Mouse (Mus musculus) MEL (cell line): ENCODE results near the gene Lrrc71. TPM values are rescaled to one million over a fixed set of nuclear protein-coding genes. Genes with fewer than 3 reads are reported as not detected.

Source experiments
- DNase-seq: peaks from one replicate; pipeline ENCODE4 v3.0.0; 2011; ENCODE audit warnings: low read depth, low spot score
- H3K27ac ChIP-seq: 2 replicates; pipeline ENCODE4 v1.5.1; 2012; ENCODE audit warnings: low read depth, mild to moderate bottlenecking, control low read depth, low read length, moderate library complexity; ENCODE audit not compliant: control insufficient read depth
- H3K27me3 ChIP-seq, 2 experiments: fragments of 150-350 bp in 1 of 2; sonication (generic) in 1 of 2; 2 replicates each; pipeline ENCODE4 v1.6.1; 2012; ENCODE audit warnings: low read length in 2 of 2, mild to moderate bottlenecking in 2 of 2, improper control_type of control experiment in 1 of 2, moderate library complexity in 1 of 2; ENCODE audit not compliant: insufficient read depth in 2 of 2, control insufficient read depth in 1 of 2
- H3K36me3 ChIP-seq, 2 experiments: 2 replicates each; pipeline ENCODE4 v1.6.1; 2012 to 2014; ENCODE audit warnings: low read length in 2 of 2, improper control_type of control experiment in 1 of 2, inconsistent platforms in 1 of 2, mild to moderate bottlenecking in 1 of 2; ENCODE audit not compliant: insufficient read depth in 2 of 2, control insufficient read depth in 1 of 2
- H3K4me1 ChIP-seq, 2 experiments: fragments of 150-350 bp in 1 of 2; sonication (generic) in 1 of 2; 2 replicates each; pipeline ENCODE4 v1.6.1; 2012; ENCODE audit warnings: low read length in 2 of 2, improper control_type of control experiment in 1 of 2, mild to moderate bottlenecking in 1 of 2; ENCODE audit not compliant: insufficient read depth in 2 of 2, control insufficient read depth in 1 of 2
- H3K4me3 ChIP-seq, 2 experiments: fragments of 150-350 bp in 1 of 2; sonication (generic) in 1 of 2; 2 replicates each; pipeline ENCODE4 v1.5.1; 2012; ENCODE audit warnings: low read depth in 2 of 2, low read length in 2 of 2, mild to moderate bottlenecking in 2 of 2, moderate library complexity in 2 of 2, control low read depth in 1 of 2, improper control_type of control experiment in 1 of 2; ENCODE audit not compliant: control insufficient read depth in 1 of 2, insufficient read depth in 1 of 2
- H3K79me2 ChIP-seq: 2 replicates; pipeline ENCODE4 v1.6.1; 2012; ENCODE audit warnings: mild to moderate bottlenecking, low read length, moderate library complexity; ENCODE audit not compliant: control insufficient read depth, poor library complexity, insufficient read depth
- H3K9ac ChIP-seq: 2 replicates; pipeline ENCODE4 v1.6.1; 2012; ENCODE audit warnings: low read depth, mild to moderate bottlenecking, control low read depth, low read length, moderate library complexity; ENCODE audit not compliant: control insufficient read depth, poor library complexity, severe bottlenecking
- H3K9me3 ChIP-seq: fragments of 150-350 bp; sonication (generic); replicated peaks from 2 replicates; pipeline ENCODE4 v1.6.1; 2012; ENCODE audit warnings: mild to moderate bottlenecking, low read length, improper control_type of control experiment, moderate library complexity; ENCODE audit not compliant: insufficient read depth
- BHLHE40 ChIP-seq: IDR thresholded peaks from 2 replicates; pipeline ENCODE4 v1.6.1; 2012; ENCODE audit warnings: low read depth, mild to moderate bottlenecking, inconsistent platforms, low read length, improper control_type of control experiment, borderline replicate concordance
- CHD1 ChIP-seq: IDR thresholded peaks from 2 replicates; pipeline ENCODE4 v1.6.1; 2012; ENCODE audit warnings: low read depth, mild to moderate bottlenecking, inconsistent platforms, low read length, improper control_type of control experiment
- E2F4 ChIP-seq: IDR thresholded peaks from 2 replicates; pipeline ENCODE4 v1.6.1; 2011; ENCODE audit warnings: low read depth, low read length, improper control_type of control experiment, borderline replicate concordance
- ETS1 ChIP-seq: IDR thresholded peaks from 2 replicates; pipeline ENCODE4 v1.6.1; 2012; ENCODE audit warnings: low read depth, mild to moderate bottlenecking, inconsistent platforms, low read length, improper control_type of control experiment, moderate library complexity
- GABPA ChIP-seq: IDR thresholded peaks from 2 replicates; pipeline ENCODE4 v1.6.1; 2012; ENCODE audit warnings: low read depth, mild to moderate bottlenecking, inconsistent platforms, low read length, improper control_type of control experiment, moderate library complexity
- HCFC1 ChIP-seq: IDR thresholded peaks from 2 replicates; pipeline ENCODE4 v1.6.1; 2012; ENCODE audit warnings: low read depth, mild to moderate bottlenecking, inconsistent platforms, low read length, improper control_type of control experiment, moderate library complexity
- KAT2A ChIP-seq: conservative IDR thresholded peaks from 2 replicates; pipeline ENCODE4 v1.6.1; 2012; ENCODE audit warnings: low read depth, low read length, improper control_type of control experiment, inconsistent platforms
- MAX ChIP-seq: IDR thresholded peaks from 2 replicates; pipeline ENCODE4 v1.6.1; 2011; ENCODE audit warnings: low read length, improper control_type of control experiment
- MAZ ChIP-seq: IDR thresholded peaks from 2 replicates; pipeline ENCODE4 v1.6.1; 2012; ENCODE audit warnings: low read depth, mild to moderate bottlenecking, inconsistent platforms, low read length, improper control_type of control experiment
- MXI1 ChIP-seq: IDR thresholded peaks from 2 replicates; pipeline ENCODE4 v1.6.1; 2011; ENCODE audit warnings: mild to moderate bottlenecking, low read depth, low read length, improper control_type of control experiment
- NELFE ChIP-seq: IDR thresholded peaks from 2 replicates; pipeline ENCODE4 v1.6.1; 2011; ENCODE audit warnings: low read depth, low read length, improper control_type of control experiment
- POLR2AphosphoS2 ChIP-seq: IDR thresholded peaks from 2 replicates; pipeline ENCODE4 v1.6.1; 2011; ENCODE audit warnings: low read length, improper control_type of control experiment
- RCOR1 ChIP-seq: IDR thresholded peaks from 2 replicates; pipeline ENCODE4 v1.6.1; 2012; ENCODE audit warnings: low read depth, mild to moderate bottlenecking, inconsistent platforms, low read length, improper control_type of control experiment
- SMC3 ChIP-seq: IDR thresholded peaks from 2 replicates; pipeline ENCODE4 v1.6.1; 2011; ENCODE audit warnings: low read depth, low read length, improper control_type of control experiment
- TBP ChIP-seq: IDR thresholded peaks from 2 replicates; pipeline ENCODE4 v1.8.0; 2011; ENCODE audit warnings: low read depth, low read length, improper control_type of control experiment
- UBTF ChIP-seq: IDR thresholded peaks from 2 replicates; pipeline ENCODE4 v1.6.1; 2012; ENCODE audit warnings: low read depth, mild to moderate bottlenecking, inconsistent platforms, low read length, improper control_type of control experiment, moderate library complexity, borderline replicate concordance; ENCODE audit not compliant: insufficient read depth
- ZC3H11A ChIP-seq: IDR thresholded peaks from 2 replicates; pipeline ENCODE4 v1.6.1; 2012; ENCODE audit warnings: low read depth, mild to moderate bottlenecking, inconsistent platforms, low read length, improper control_type of control experiment
- polyA plus RNA-seq, 2 experiments: library from polyadenylated mRNA; stranded (reverse) in 1 of 2; unstranded in 1 of 2; fragments of >175 nt in 1 of 2; fragments of >200 nt in 1 of 2; gene quantifications; 2 replicates each; pipeline versions ENCODE4 v1.2.1 to v1.2.4; 2012; ENCODE audit warnings: low replicate concordance in 2 of 2, low read depth in 1 of 2; ENCODE audit not compliant: insufficient read length in 2 of 2, insufficient read depth in 1 of 2, missing spikeins in 1 of 2
- total RNA-seq: library from RNA; depleted of rRNA; stranded (reverse); fragments of 300-350 nt; gene quantifications from 2 replicates; pipeline ENCODE4 v1.2.3, GENCODE M21; 2012

Lrrc71 gene
- total and polyA plus RNA-seq, 3 experiments: 0.04 TPM; not detected in 2

DNA sequence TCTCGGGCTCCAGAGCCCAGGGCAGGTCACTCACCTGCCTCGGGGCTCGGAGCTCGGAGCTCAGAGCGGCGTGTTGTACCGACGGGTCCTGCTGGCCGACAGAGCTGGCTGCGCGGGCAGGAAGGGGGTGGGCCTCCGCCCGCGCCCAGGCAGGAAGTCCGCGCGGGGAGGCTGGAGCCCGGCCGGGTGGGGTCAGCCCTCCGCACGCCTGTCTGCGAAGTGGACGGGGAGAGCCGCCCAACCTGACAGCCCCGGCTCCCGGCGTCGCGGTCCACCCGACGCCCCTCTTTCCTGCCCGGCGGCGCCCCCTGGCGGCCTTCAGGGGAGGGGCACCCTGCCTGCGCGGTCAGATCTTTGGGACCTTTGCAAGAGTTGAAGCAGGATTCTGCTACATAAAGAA is 20.4 kb upstream of the Lrrc71 start (continued):
- TF ChIP-seq ZC3H11A (peak; percentile 15; the same call in 1 of the 2 replicates), RCOR1 (no peak), HCFC1 (no peak), CHD1 (no peak), SMC3 (peak; percentile 74), GABPA (no peak), UBTF (0 out of 2 replicates have a peak, but pooled peaks have one; percentile 72)
- TF ChIP-seq, all 39 proteins: peak for 6

GRCm38 (mm10) chr3:87768431-87768830 is 20.0 kb upstream of the Lrrc71 start:
- Histone ChIP-seq H3K9ac (peak overlapping the region; percentile 53), H3K27ac (no peak overlapping the region), H3K27me3 (peaks cover 0 to 5% of the 10 kb centered on the region in 2 experiments; a peak in 2 of 4 replicates)
- TF ChIP-seq ETS1: no peak
- TF ChIP-seq POLR2AphosphoS2: no peak
- no peak for TF ChIP-seq SMC3
- no peak for TF ChIP-seq GABPA
- TF ChIP-seq E2F4: no peak
- TF ChIP-seq UBTF: no peak
- TF ChIP-seq BHLHE40: no peak
- no peak for TF ChIP-seq NELFE
- TF ChIP-seq TBP: no peak
- TF ChIP-seq, all 39 proteins: peak for 0
- Histone ChIP-seq H3K4me1 (peaks cover 0 to 5% of the 10 kb centered on the region in 2 experiments; a peak in 1 of 4 replicates), H3K4me3 (peak overlapping the region; percentile 33 to 61; a peak in 3 of 4 replicates), H3K9me3 (no peaks in the 10 kb centered on the region), H3K36me3 (no peaks in the 10 kb centered on the region), H3K79me2 (no peaks in the 10 kb centered on the region)
- peak; percentile 12 for DNase-seq

DNA sequence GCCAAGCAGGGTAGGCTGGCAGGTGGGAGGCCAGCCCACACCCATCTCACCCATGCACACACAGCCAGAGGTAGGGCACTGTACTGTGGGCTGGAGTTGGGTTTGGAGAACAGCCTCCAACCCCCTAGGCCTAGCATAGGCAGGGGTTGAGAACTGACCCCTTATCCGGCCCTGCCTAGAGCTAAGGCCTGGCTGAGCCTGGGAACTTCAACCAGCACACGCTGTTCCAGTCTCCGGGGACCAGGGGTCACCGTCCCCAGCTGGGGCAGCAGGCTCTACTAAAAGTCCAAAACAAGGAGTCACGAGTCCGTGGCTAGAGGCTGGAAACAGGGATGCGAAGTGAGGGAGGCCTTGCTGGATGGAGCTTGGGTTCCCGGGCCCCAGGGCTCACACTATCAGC is 19.3 kb upstream of the Lrrc71 start:
- H3K9me3 ChIP-seq: no peaks in the 10 kb centered on the region
- no peak overlapping the region for H3K27ac ChIP-seq
- no peak for DNase-seq
- no peaks in the 10 kb centered on the region for H3K79me2 ChIP-seq
- peaks cover 0 to 3% of the 10 kb centered on the region in 2 experiments; a peak in 2 of 4 replicates for H3K27me3 ChIP-seq
- peaks cover 0 to 5% of the 10 kb centered on the region in 2 experiments; a peak in 1 of 4 replicates for H3K4me1 ChIP-seq
- H3K36me3 ChIP-seq: no peaks in the 10 kb centered on the region
- no peak overlapping the region for H3K4me3 ChIP-seq
- TF ChIP-seq MAX (no peak), MXI1 (no peak), NELFE (no peak), MAZ (no peak), KAT2A (no peak)
- H3K9ac ChIP-seq: no peak overlapping the region
